ENCODE assay signal across 13 mouse cellular contexts in the genomic region with DNA sequence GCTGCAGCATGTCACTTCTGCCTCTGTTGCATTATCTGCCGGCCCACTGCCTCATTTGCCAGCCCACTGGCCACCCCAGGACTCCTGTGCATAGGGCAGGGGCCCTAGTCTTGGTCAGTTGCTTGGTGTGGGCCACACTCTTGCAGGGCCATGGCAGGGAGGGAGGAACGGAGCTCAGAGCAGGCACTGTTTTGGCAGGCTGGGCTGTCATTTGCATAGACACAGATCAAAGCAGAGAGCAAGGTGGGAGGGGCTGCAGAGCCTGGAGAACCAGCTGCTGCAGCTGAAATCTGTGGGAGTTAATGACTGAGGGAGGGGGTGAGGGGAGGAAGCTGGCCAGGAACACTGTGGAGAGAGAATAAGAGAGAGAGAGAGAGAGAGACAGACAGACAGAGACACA.
DNase-seq lines count a peak whose midpoint lies in the region; ATAC-seq and TF ChIP-seq lines count a peak whose summit lies in the region.
"Had no signal": no experiment of that assay in that cellular context is flagged by ENCODE, and none has a peak within 500 bp of the region (broad histone marks: within the 10 kb centered on the region; RNA-seq: fewer than 3 reads in every experiment).

No protein-coding gene starts in this region.

- WGBS in hindbrain, embryonic 13.5 days = 50% methylated on average over 2 of the region's 2 CpGs
- 38% methylated on average over 2 of the region's 2 CpGs for WGBS in hindbrain, postnatal 0 days
- 54% methylated on average over 2 of the region's 2 CpGs for WGBS in midbrain, embryonic 11.5 days
- WGBS in midbrain, embryonic 15.5 days = 54% methylated on average over 2 of the region's 2 CpGs
- WGBS in forebrain, embryonic 16.5 days = 28% methylated on average over 2 of the region's 2 CpGs
- 45% methylated on average over 2 of the region's 2 CpGs for WGBS in intestine, postnatal 0 days

- TF ChIP-seq CTCF in hindbrain, postnatal 0 days (IDR thresholded peaks at IDR 0.05; ENCODE audit: low read depth) = no peak
- no peak for TF ChIP-seq CTCF in ES-Bruce4 (IDR thresholded peaks at IDR 0.05; ENCODE audit: low read depth, low read length)
- TF ChIP-seq CTCF in intestine, postnatal 0 days (IDR thresholded peaks at IDR 0.05; ENCODE audit: low read depth) = no peak

- peaks cover 13% of the 10 kb centered on the region for H3K9me3 ChIP-seq in hindbrain, embryonic 13.5 days
- 0 out of 2 replicates have a peak, but pooled peaks cover 4% of the 10 kb centered on the region for H3K9me3 ChIP-seq in hindbrain, postnatal 0 days (ENCODE audit: low read length)
- H3K9me3 ChIP-seq in midbrain, embryonic 11.5 days (ENCODE audit: control insufficient read depth, low read length) = peaks cover 3% of the 10 kb centered on the region; the same call in 1 of the 2 replicates
- H3K9me3 ChIP-seq in midbrain, embryonic 15.5 days = no peaks in the 10 kb centered on the region
- peaks cover 15% of the 10 kb centered on the region; the same call in 1 of the 2 replicates for H3K9me3 ChIP-seq in ES-Bruce4 (replicated peaks; ENCODE audit: control insufficient read depth, insufficient read depth, low read length, poor library complexity, severe bottlenecking)
- H3K9me3 ChIP-seq in forebrain, embryonic 16.5 days (ENCODE audit: control insufficient read depth, low read length) = 0 out of 2 replicates have a peak, but pooled peaks cover 6% of the 10 kb centered on the region
- H3K9me3 ChIP-seq in intestine, postnatal 0 days (ENCODE audit: control insufficient read depth) = peaks cover 6% of the 10 kb centered on the region; the same call in 1 of the 2 replicates

- no peaks in the 10 kb centered on the region for H3K4me1 ChIP-seq in hindbrain, embryonic 13.5 days (replicated peaks)
- H3K4me1 ChIP-seq in hindbrain, postnatal 0 days (ENCODE audit: insufficient read depth, low read length) = no peaks in the 10 kb centered on the region
- H3K4me1 ChIP-seq in midbrain, embryonic 11.5 days (ENCODE audit: control insufficient read depth, insufficient read depth, low read length) = no peaks in the 10 kb centered on the region
- no peaks in the 10 kb centered on the region for H3K4me1 ChIP-seq in midbrain, embryonic 15.5 days
- H3K4me1 ChIP-seq in ES-Bruce4 (ENCODE audit: control insufficient read depth, insufficient read depth, low read length) = no peaks in the 10 kb centered on the region
- no peaks in the 10 kb centered on the region for H3K4me1 ChIP-seq in forebrain, embryonic 16.5 days (replicated peaks; ENCODE audit: control insufficient read depth, insufficient read depth, low read length)
- H3K4me1 ChIP-seq in intestine, postnatal 0 days (replicated peaks; ENCODE audit: control insufficient read depth, insufficient read depth, low read length) = no peaks in the 10 kb centered on the region
- H3K4me1 ChIP-seq: embryonic facial prominence, embryonic 13.5 days; heart, embryonic 15.5 days; limb, embryonic 13.5 days had no signal

- no peak for TF ChIP-seq EP300 in ES-Bruce4 (IDR thresholded peaks at IDR 0.05; ENCODE audit: insufficient read depth, low read depth, low read length)

- no peak for TF ChIP-seq POLR2A in ES-Bruce4 (IDR thresholded peaks at IDR 0.05; ENCODE audit: insufficient read depth, low read length)

- H3K9ac ChIP-seq in hindbrain, embryonic 13.5 days = no peak overlapping the region
- no peak overlapping the region for H3K9ac ChIP-seq in hindbrain, postnatal 0 days (replicated peaks; ENCODE audit: low read length)
- no peak overlapping the region for H3K9ac ChIP-seq in midbrain, embryonic 11.5 days (ENCODE audit: low read length)
- no peak overlapping the region for H3K9ac ChIP-seq in midbrain, embryonic 15.5 days
- no peak overlapping the region for H3K9ac ChIP-seq in ES-Bruce4 (ENCODE audit: low read depth, poor library complexity, severe bottlenecking)
- no peak overlapping the region for H3K9ac ChIP-seq in forebrain, embryonic 16.5 days (replicated peaks; ENCODE audit: low read depth, low read length)
- no peak overlapping the region for H3K9ac ChIP-seq in intestine, postnatal 0 days (ENCODE audit: low read depth, low read length)
- H3K9ac ChIP-seq: embryonic facial prominence, embryonic 13.5 days; heart, embryonic 15.5 days; limb, embryonic 13.5 days had no signal

- H3K36me3 ChIP-seq in hindbrain, embryonic 13.5 days = no peaks in the 10 kb centered on the region
- H3K36me3 ChIP-seq in hindbrain, postnatal 0 days (ENCODE audit: insufficient read depth, low read length) = no peaks in the 10 kb centered on the region
- H3K36me3 ChIP-seq in midbrain, embryonic 11.5 days (ENCODE audit: control insufficient read depth, insufficient read depth, low read length) = no peaks in the 10 kb centered on the region
- H3K36me3 ChIP-seq in midbrain, embryonic 15.5 days (replicated peaks) = no peaks in the 10 kb centered on the region
- H3K36me3 ChIP-seq in ES-Bruce4 (ENCODE audit: control insufficient read depth, insufficient read depth, low read length, poor library complexity, severe bottlenecking) = no peaks in the 10 kb centered on the region
- H3K36me3 ChIP-seq in forebrain, embryonic 16.5 days (ENCODE audit: control insufficient read depth, insufficient read depth) = no peaks in the 10 kb centered on the region
- no peaks in the 10 kb centered on the region for H3K36me3 ChIP-seq in intestine, postnatal 0 days (ENCODE audit: control insufficient read depth, insufficient read depth)
- H3K36me3 ChIP-seq: embryonic facial prominence, embryonic 13.5 days; heart, embryonic 15.5 days; limb, embryonic 13.5 days had no signal

- DNase-seq in hindbrain, postnatal 0 days (ENCODE audit: low spot score) = no peak
- DNase-seq in midbrain, embryonic 11.5 days (ENCODE audit: low spot score, missing footprints) = no peak
- DNase-seq: cerebellum, adult 18-20 months; lung, postnatal 14 days; thymus, postnatal 4 days had no signal

- no peak overlapping the region for H3K27ac ChIP-seq in hindbrain, embryonic 13.5 days
- no peak overlapping the region for H3K27ac ChIP-seq in hindbrain, postnatal 0 days
- H3K27ac ChIP-seq in midbrain, embryonic 11.5 days (ENCODE audit: low read depth, low read length) = no peak overlapping the region
- H3K27ac ChIP-seq in midbrain, embryonic 15.5 days = no peak overlapping the region
- H3K27ac ChIP-seq in ES-Bruce4 (ENCODE audit: insufficient read depth, low read length) = no peak overlapping the region
- H3K27ac ChIP-seq in forebrain, embryonic 16.5 days (ENCODE audit: low read length) = no peak overlapping the region
- H3K27ac ChIP-seq in intestine, postnatal 0 days (ENCODE audit: low read depth, low read length) = no peak overlapping the region
- H3K27ac ChIP-seq: embryonic facial prominence, embryonic 13.5 days; heart, embryonic 15.5 days; limb, embryonic 13.5 days had no signal

- H3K4me2 ChIP-seq in hindbrain, embryonic 13.5 days = no peak overlapping the region
- H3K4me2 ChIP-seq in hindbrain, postnatal 0 days (ENCODE audit: low read depth, low read length) = no peak overlapping the region
- no peak overlapping the region for H3K4me2 ChIP-seq in midbrain, embryonic 11.5 days
- H3K4me2 ChIP-seq in midbrain, embryonic 15.5 days = no peak overlapping the region
- no peak overlapping the region for H3K4me2 ChIP-seq in forebrain, embryonic 16.5 days (ENCODE audit: low read length)
- no peak overlapping the region for H3K4me2 ChIP-seq in intestine, postnatal 0 days (replicated peaks; ENCODE audit: low read depth)
- H3K4me2 ChIP-seq: embryonic facial prominence, embryonic 13.5 days; heart, embryonic 15.5 days; limb, embryonic 13.5 days had no signal

- H3K27me3 ChIP-seq in hindbrain, embryonic 13.5 days = no peaks in the 10 kb centered on the region
- no peaks in the 10 kb centered on the region for H3K27me3 ChIP-seq in hindbrain, postnatal 0 days (ENCODE audit: insufficient read depth, low read length)
- H3K27me3 ChIP-seq in midbrain, embryonic 11.5 days (ENCODE audit: control insufficient read depth, insufficient read depth, low read length) = no peaks in the 10 kb centered on the region
- H3K27me3 ChIP-seq in midbrain, embryonic 15.5 days (replicated peaks) = no peaks in the 10 kb centered on the region
- no peaks in the 10 kb centered on the region for H3K27me3 ChIP-seq in ES-Bruce4 (ENCODE audit: control insufficient read depth, insufficient read depth, low read length, poor library complexity, severe bottlenecking)
- H3K27me3 ChIP-seq in forebrain, embryonic 16.5 days (replicated peaks; ENCODE audit: control insufficient read depth, insufficient read depth, low read length) = no peaks in the 10 kb centered on the region
- no peaks in the 10 kb centered on the region for H3K27me3 ChIP-seq in intestine, postnatal 0 days (replicated peaks; ENCODE audit: control insufficient read depth, insufficient read depth, low read length)
- H3K27me3 ChIP-seq: embryonic facial prominence, embryonic 13.5 days; heart, embryonic 15.5 days; limb, embryonic 13.5 days had no signal

- no peak overlapping the region for H3K4me3 ChIP-seq in hindbrain, embryonic 13.5 days
- no peak overlapping the region for H3K4me3 ChIP-seq in hindbrain, postnatal 0 days (ENCODE audit: low read length)
- H3K4me3 ChIP-seq in midbrain, embryonic 11.5 days (ENCODE audit: low read depth, low read length) = no peak overlapping the region
- no peak overlapping the region for H3K4me3 ChIP-seq in midbrain, embryonic 15.5 days
- 0 out of 2 replicates have a peak overlapping the region, but pooled peaks have one; percentile 11 for H3K4me3 ChIP-seq in ES-Bruce4 (ENCODE audit: low read depth, low read length)
- no peak overlapping the region for H3K4me3 ChIP-seq in forebrain, embryonic 16.5 days (replicated peaks; ENCODE audit: low read length)
- H3K4me3 ChIP-seq in intestine, postnatal 0 days (ENCODE audit: low read depth, low read length) = no peak overlapping the region
- H3K4me3 ChIP-seq: embryonic facial prominence, embryonic 13.5 days; heart, embryonic 15.5 days; limb, embryonic 13.5 days had no signal

- ATAC-seq in hindbrain, embryonic 13.5 days (ENCODE audit: low FRiP score) = 0 out of 2 replicates have a peak, but pooled peaks have one; percentile 49
- no peak for ATAC-seq in hindbrain, postnatal 0 days
- peak; percentile 52; the same call in 1 of the 2 replicates for ATAC-seq in midbrain, embryonic 11.5 days (ENCODE audit: low FRiP score)
- no peak; the same call in 1 of the 2 replicates for ATAC-seq in midbrain, embryonic 15.5 days (replicated peaks)
- peak; percentile 83 for ATAC-seq in forebrain, embryonic 16.5 days
- no peak for ATAC-seq in intestine, postnatal 0 days

Comparison
In these comparisons a context has a peak if more than half of its experiments do, and no peak if none do; other contexts are left out.
1. ATAC-seq: peak in hindbrain, embryonic 13.5 days (single experiment), midbrain, embryonic 11.5 days (single experiment) and forebrain, embryonic 16.5 days (single experiment); none in hindbrain, postnatal 0 days (single experiment), midbrain, embryonic 15.5 days (single experiment) and intestine, postnatal 0 days (single experiment).